Mouse (Mus musculus) midbrain, embryonic 10.5 days (tissue): ENCODE measurements around the gene Olfr743. TPM values are rescaled to one million over a fixed set of nuclear protein-coding genes. Genes with fewer than 3 reads are reported as not detected.
"Not testable (repeated sequence)": the region's sequence is repeated elsewhere in the genome, so short reads cannot be mapped to it uniquely, and the experiment has no call there.

ENCODE experiments used
- DNase-seq: peaks from one replicate; pipeline ENCODE4 v3.0.0-alpha.2; 2017; ENCODE audit warnings: low spot score
- H3K27ac ChIP-seq: fragments of 300-500 bp; sonication (generic); replicated peaks from 2 replicates; pipeline ENCODE4 v1.5.1; 2016; ENCODE audit warnings: mild to moderate bottlenecking
- H3K27me3 ChIP-seq: fragments of 300-500 bp; sonication (generic); 2 replicates; pipeline ENCODE4 v1.6.1; 2016; ENCODE audit warnings: low read depth, mild to moderate bottlenecking; ENCODE audit not compliant: poor library complexity, severe bottlenecking
- H3K36me3 ChIP-seq: fragments of 300-500 bp; sonication (generic); 2 replicates; pipeline ENCODE4 v1.6.1; 2016; ENCODE audit warnings: mild to moderate bottlenecking, moderate library complexity
- H3K4me1 ChIP-seq: fragments of 300-500 bp; sonication (generic); 2 replicates; pipeline ENCODE4 v1.6.1; 2016
- H3K4me3 ChIP-seq: fragments of 300-500 bp; sonication (generic); 2 replicates; pipeline ENCODE4 v1.5.1; 2016; ENCODE audit warnings: mild to moderate bottlenecking, moderate library complexity
- H3K9me3 ChIP-seq: fragments of 300-500 bp; sonication (generic); replicated peaks from 2 replicates; pipeline ENCODE4 v1.6.1; 2016; ENCODE audit warnings: mild to moderate bottlenecking
- WGBS: fragments of 180-500 bp; shearing (Covaris S2); methylation state at CpG from one replicate; pipeline ENCODE4 v1.1.7; 2016; 5-methylcytosine and 5-hydroxymethylcytosine counted together
- polyA plus RNA-seq: library from polyadenylated mRNA; unstranded; fragments of >200 nt; fragmentation: Nextera tagmentation; extraction: Ambion mirVana; gene quantifications from 2 replicates; pipeline ENCODE4 v1.2.1, GENCODE M21; 2016

Gene Olfr743
- polyA plus RNA-seq = not detected in 2 replicates

GRCm38 (mm10) chr14:50521539-50521938 lies at the start of gene Olfr743:
Gene Olfr743, plus strand, starts transcription at chr14:50521839.
- H3K4me3 ChIP-seq = no peak within 1 kb of the TSS
- no peak for DNase-seq
- H3K27me3 ChIP-seq = no peaks in the 10 kb centered on the region
- no peaks in the 10 kb centered on the region for H3K4me1 ChIP-seq
- no peaks in the 10 kb centered on the region for H3K36me3 ChIP-seq
- H3K9me3 ChIP-seq = no peaks in the 10 kb centered on the region
- no peak within 1 kb of the TSS for H3K27ac ChIP-seq

GRCm38 (mm10) chr14:50472438-50472837 lies 49.2 kb upstream of the Olfr743 start, which contains the start of gene Olfr741:
Gene Olfr741, plus strand, starts transcription at chr14:50472738.
- Histone ChIP-seq H3K36me3 (no peaks in the 10 kb centered on the region), H3K27ac (no peak within 1 kb of the TSS), H3K4me1 (no peaks in the 10 kb centered on the region), H3K4me3 (no peak within 1 kb of the TSS), H3K27me3 (no peaks in the 10 kb centered on the region), H3K9me3 (no peaks in the 10 kb centered on the region)
- WGBS = 75% methylated on average over 2 of the region's 2 CpGs
- DNase-seq = no peak

- no peak for DNase-seq
- H3K9me3 ChIP-seq = peaks cover 5% of the 10 kb centered on the region; the same call in 1 of the 2 replicates
- 78% methylated on average over 2 of the region's 2 CpGs for WGBS
- no peaks in the 10 kb centered on the region for H3K27me3 ChIP-seq
- no peaks in the 10 kb centered on the region for H3K4me1 ChIP-seq
- H3K4me3 ChIP-seq = no peak overlapping the region
- H3K36me3 ChIP-seq = no peaks in the 10 kb centered on the region
- H3K27ac ChIP-seq = no peak overlapping the region
These were observed 43.2 kb upstream of the Olfr743 start for GRCm38 (mm10) chr14:50478406-50478805.

GRCm38 (mm10) chr14:50503300-50503699 lies 18.3 kb upstream of the Olfr743 start, which contains the start of gene Olfr742:
Gene Olfr742, plus strand, starts transcription at chr14:50503600.
- WGBS = 68% methylated on average over 2 of the region's 2 CpGs
- no peaks in the 10 kb centered on the region for H3K36me3 ChIP-seq
- no peak within 1 kb of the TSS for H3K27ac ChIP-seq
- no peak for DNase-seq
- H3K9me3 ChIP-seq = no peaks in the 10 kb centered on the region
- H3K4me1 ChIP-seq = no peaks in the 10 kb centered on the region
- H3K4me3 ChIP-seq = no peak within 1 kb of the TSS
- no peaks in the 10 kb centered on the region for H3K27me3 ChIP-seq

GRCm38 (mm10) chr14:50552734-50553133 lies 31.1 kb downstream of the Olfr743 start:
- H3K27me3 ChIP-seq = no peaks in the 10 kb centered on the region
- H3K9me3 ChIP-seq = peaks cover 11% of the 10 kb centered on the region; the same call in 1 of the 2 replicates
- H3K4me1 ChIP-seq = no peaks in the 10 kb centered on the region
- DNase-seq = no peak
- H3K36me3 ChIP-seq = no peaks in the 10 kb centered on the region
- WGBS = 100% methylated on average over 2 of the region's 2 CpGs
- H3K4me3 ChIP-seq = no peak overlapping the region
- no peak overlapping the region for H3K27ac ChIP-seq

GRCm38 (mm10) chr14:50573056-50573455 lies 51.4 kb downstream of the Olfr743 start:
- not testable (repeated sequence) for H3K4me3 ChIP-seq, H3K4me1 ChIP-seq, H3K27ac ChIP-seq, H3K36me3 ChIP-seq, DNase-seq, H3K27me3 ChIP-seq
- peaks cover 15% of the 10 kb centered on the region; the same call in 1 of the 2 replicates for H3K9me3 ChIP-seq
- WGBS = 69% methylated on average over 1 of the region's 1 CpGs

Other genes with a start within 250 kb of the Olfr743 start
- gene Olfr732, start 237.6 kb upstream of the Olfr743 start, polyA plus RNA-seq = not detected in 2 replicates
- not detected in 2 replicates for gene Olfr733, start 220.3 kb upstream of the Olfr743 start, polyA plus RNA-seq
- gene Olfr734, start 195.1 kb upstream of the Olfr743 start, polyA plus RNA-seq = not detected in 2 replicates
- gene Olfr735, start 173.0 kb upstream of the Olfr743 start, polyA plus RNA-seq = not detected in 2 replicates
- not detected in 2 replicates for gene Tlr11, start 163.9 kb upstream of the Olfr743 start, polyA plus RNA-seq
- gene Olfr736, start 140.7 kb upstream of the Olfr743 start, polyA plus RNA-seq = not detected in 2 replicates
- not detected in 2 replicates for gene Olfr738, start 114.3 kb upstream of the Olfr743 start, polyA plus RNA-seq
- gene Olfr739, start 103.2 kb upstream of the Olfr743 start, polyA plus RNA-seq = not detected in 2 replicates
- not detected in 2 replicates for gene Olfr740, start 76.3 kb upstream of the Olfr743 start, polyA plus RNA-seq
- not detected in 2 replicates for gene Olfr741, start 49.1 kb upstream of the Olfr743 start, polyA plus RNA-seq
- not detected in 2 replicates for gene Olfr742, start 18.2 kb upstream of the Olfr743 start, polyA plus RNA-seq
- not detected in 2 replicates for gene Olfr744, start 93.0 kb downstream of the Olfr743 start, polyA plus RNA-seq
- not detected in 2 replicates for gene Olfr745, start 117.5 kb downstream of the Olfr743 start, polyA plus RNA-seq
- gene Olfr746, start 125.2 kb downstream of the Olfr743 start, polyA plus RNA-seq = not detected in 2 replicates
- gene Olfr747, start 171.4 kb downstream of the Olfr743 start, polyA plus RNA-seq = not detected in 2 replicates
- not detected in 2 replicates for gene Olfr748, start 185.5 kb downstream of the Olfr743 start, polyA plus RNA-seq
- not detected in 2 replicates for gene Olfr749, start 223.3 kb downstream of the Olfr743 start, polyA plus RNA-seq